Mouse (Mus musculus) thymus, adult 18-20 months (tissue): Measurements from ENCODE around the gene Lin7c.
A peak's percentile ranks its signal among the peaks of the same experiment; 100 is the strongest.

Experiments
- DNase-seq, 2 experiments: peaks; one replicate each; pipeline ENCODE4 v3.0.0; 2022; ENCODE audit warnings: mixed read lengths in 2 of 2

Gene Lin7c

DNA sequence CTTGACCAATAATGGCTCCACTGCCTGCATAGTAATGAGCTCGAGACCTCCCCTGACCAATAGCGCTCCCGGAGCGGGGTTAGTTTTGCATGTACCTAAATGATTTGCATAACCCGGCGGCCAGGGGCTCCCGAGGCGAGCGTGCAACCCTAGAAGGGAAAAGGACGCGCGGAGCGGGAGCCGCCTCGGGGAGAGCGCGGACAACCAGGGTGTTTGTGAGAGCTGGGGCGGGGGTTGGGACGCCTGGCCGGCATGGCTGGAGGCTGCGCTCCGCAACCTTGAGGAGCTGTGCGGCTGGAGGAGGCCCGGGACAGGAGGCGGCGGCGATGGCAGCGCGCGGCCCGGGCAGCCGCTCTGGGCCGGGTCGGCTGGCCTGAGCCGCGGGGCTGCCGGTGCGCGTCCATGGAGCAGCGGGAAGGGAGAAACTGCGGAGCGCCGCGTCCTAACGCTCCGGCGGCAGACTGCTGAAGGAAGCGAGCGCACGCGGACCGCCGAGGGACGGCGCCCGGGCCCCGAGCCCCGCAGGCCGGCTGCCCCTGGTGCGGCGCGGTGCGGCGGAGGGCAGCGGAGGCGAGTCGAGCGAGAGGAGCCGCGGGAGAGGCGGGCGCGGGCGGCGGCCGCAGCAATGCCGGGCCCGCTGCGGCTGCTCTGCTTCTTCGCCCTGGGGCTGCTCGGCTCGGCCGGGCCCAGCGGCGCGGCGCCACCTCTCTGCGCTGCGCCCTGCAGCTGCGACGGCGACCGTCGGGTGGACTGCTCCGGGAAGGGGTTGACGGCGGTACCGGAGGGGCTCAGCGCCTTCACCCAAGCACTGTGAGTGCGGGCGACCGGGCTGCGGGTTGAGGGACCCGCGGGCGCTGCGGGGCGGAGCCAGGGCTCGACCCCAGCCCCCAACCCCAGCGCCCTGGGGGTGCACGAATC is 27.1 kb downstream of the Lin7c start, which contains the start of gene Lgr4:
Gene Lgr4, plus strand, starts transcription at position 152 of the 918 bp plus-strand sequence.
- peak; percentile 63 to 68 for DNase-seq

DNA sequence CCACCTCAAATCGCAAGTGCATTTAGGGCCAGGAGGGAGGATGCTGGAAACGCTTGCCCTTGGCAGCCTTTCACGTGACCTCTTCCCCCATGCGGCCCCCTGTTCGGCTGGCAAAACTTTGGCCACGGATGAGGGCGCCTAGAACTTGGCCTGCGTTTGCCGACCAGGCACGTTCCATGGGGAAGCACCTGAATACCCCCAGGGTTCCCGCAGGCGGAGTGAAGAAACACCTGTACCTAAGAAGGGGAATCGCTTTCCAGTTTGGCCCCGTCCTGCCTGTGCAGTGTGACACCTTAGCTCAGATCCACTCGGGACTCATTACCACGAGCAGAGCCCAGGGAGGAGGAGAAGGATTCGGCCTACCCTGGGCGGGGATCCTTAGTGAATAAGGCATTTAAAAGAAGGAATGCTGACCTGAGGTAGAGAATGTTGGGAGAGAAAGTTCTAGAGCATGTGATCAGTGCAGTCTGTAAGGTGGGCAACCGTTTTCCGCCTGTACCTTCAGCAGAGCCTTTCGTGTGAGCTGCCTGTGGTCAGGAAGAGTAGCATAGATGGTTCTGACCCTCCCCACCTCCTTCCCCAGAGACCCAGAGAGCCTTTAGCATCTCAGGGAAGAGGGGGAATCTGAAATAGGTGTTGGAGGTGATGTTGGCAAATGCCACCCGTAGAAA is 28.1 kb downstream of the Lin7c start:
- DNase-seq = no peak

DNA sequence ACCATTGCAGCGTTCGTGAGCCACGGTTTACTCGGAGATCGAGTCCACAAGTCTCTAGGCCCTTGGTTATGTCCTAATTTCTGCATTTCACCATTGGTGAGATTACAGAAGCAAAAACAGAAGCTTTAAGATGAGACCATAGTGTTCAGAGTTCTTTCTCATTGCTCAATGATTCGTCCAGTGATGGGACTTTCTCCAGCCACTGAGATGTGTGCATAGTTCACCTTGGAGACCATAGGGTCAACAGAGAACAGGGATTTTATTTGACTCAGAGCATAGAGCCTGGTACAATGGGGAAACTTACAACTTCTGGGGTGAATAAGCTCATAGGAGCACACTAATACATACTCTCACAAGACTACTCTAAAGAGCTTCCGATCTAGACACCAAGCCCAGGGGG is 29.8 kb downstream of the Lin7c start:
- DNase-seq = no peak

DNA sequence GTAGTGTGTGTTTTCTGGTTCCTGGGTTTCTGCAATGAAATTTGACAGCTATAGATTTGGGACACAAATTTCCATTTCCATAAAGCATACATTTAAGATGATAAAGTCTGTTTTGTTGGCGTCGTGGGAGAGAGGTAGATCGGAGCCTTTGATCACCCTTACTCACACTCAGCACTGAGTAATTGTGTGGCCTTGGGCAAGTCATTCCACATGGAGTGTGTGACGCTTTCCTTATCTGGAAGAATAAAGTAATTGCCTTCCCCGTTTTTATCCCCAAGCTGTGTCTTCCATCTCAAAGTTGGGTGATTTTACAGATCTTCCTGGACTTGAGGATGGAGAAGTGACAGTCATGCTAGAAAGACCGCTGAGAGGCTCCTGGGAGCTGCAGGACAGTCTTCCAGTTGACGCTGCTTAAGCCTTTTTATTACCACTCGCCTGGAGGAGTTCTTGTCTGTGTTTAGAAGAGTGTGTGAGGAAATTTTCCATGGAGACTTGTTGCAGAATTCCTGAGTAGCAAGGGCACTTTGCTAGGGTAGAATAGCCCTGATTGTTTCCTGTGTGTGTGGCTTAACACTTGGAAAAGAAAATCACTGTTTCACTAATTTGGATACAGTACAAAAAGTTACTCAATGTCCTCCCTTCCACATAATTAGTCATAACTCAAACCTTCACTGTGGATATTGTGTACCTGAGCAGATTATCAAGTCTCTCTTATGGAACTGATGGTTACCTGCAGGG is 30.8 kb downstream of the Lin7c start:
- DNase-seq = no peak

GRCm38 (mm10) chr2:109922306-109922705 is 31.7 kb downstream of the Lin7c start:
- no peak for DNase-seq

DNA sequence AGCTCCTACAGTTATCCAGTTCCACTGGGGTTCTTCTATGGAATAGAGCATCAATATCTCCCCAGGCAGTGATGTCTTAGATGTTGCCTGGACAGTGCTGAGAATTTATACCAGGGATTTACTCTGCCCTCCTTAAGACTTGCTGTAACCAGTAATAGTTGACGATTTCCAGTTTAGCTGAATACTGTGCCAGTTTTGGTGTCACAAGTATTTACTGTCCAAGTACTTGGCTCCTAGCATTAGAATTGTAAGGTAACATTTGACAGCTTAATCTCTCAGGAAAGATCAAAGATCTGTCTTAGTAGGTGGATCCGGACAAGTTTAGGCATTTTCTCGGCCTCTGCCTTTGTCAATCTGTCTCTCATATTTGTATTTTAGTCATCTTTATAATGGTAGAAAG is 32.4 kb downstream of the Lin7c start:
- DNase-seq = no peak

GRCm38 (mm10) chr2:109923945-109924344 is 33.3 kb downstream of the Lin7c start:
- no peak for DNase-seq

GRCm38 (mm10) chr2:109926984-109927383 is 36.3 kb downstream of the Lin7c start:
- DNase-seq = no peak

DNA sequence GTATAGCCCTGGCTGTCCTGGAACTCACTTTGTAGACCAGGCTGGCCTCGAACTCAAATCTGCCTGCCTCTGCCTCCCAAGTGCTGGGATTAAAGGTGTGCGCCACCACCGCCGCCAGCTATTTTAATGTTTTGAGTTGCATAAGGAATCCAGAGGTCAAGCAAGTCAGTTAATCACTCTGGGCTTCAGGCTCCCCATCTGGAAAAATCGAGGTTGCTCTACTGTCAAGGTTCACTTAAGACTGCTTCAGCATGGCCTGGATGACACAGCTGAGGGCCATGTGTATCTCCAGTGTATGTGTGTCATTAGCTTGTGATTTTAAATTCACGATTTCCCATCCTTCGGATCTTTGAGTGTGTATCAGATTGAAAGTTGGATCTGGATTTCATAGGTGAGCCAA is 36.8 kb downstream of the Lin7c start:
- DNase-seq = no peak

GRCm38 (mm10) chr2:109927876-109928275 is 37.2 kb downstream of the Lin7c start:
- DNase-seq = no peak

- no peak for DNase-seq
Observed at GRCm38 (mm10) chr2:109928791-109929190, 38.1 kb downstream of the Lin7c start.

DNA sequence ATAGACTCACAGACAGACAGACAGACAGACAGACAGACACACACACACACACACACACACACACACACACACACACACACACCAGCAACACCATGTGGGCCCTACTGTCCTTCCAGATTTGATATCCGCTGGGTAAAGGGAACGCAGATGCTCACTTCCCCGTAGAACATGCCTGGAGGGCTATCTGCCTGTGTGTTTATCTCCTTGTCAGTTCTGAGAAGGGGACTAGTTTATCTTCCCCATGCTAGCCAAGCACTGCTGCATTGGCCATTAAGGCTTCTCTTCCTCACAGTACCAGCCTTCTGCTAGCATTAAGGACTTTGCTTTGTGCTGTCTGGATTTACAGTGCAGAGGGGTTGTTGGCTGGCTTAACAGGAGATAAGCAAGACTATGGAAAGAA is 38.6 kb downstream of the Lin7c start:
- DNase-seq = no peak

- DNase-seq = no peak
Observed at GRCm38 (mm10) chr2:109930366-109930765, 39.7 kb downstream of the Lin7c start.

- no peak for DNase-seq
Observed at GRCm38 (mm10) chr2:109930771-109931170, 40.1 kb downstream of the Lin7c start.

DNA sequence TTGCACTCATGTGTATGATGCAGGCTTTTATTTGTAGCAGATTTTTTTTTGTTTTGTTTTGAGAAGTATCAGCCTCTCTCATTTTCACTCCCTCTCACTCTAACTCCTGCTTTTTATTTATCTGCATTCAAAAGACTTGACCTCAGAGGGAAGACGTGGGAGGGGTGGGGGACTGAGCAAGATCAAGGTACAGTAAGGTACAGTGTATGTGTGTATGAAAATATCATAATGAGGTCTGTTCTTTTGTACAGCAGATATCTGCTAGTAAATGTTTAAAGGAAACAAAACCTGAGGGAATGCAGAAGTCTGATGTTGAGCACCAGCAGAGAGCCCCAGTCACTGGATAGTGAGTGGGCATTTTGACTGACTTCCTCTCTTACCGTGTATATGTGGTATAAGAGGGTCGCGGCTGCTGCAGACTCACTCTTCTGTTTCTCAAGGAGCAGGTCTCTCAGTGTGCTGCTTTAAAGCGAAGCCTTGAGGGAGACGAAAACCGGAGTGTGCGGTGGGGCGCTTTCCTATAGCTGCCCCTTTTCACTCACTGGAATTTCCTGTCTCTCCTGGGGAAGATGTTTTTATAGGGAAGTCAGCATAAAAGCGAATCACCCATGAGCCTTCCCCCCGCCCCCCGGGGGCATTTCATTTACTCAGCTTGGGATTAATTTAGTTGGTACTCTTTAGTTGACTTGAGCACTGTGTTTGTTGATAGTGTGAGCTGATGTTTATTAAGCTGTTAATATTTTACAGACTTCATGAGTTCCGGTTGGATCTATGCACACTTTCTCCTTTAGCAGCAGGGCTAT is 41.5 kb downstream of the Lin7c start:
- no peak for DNase-seq

DNA sequence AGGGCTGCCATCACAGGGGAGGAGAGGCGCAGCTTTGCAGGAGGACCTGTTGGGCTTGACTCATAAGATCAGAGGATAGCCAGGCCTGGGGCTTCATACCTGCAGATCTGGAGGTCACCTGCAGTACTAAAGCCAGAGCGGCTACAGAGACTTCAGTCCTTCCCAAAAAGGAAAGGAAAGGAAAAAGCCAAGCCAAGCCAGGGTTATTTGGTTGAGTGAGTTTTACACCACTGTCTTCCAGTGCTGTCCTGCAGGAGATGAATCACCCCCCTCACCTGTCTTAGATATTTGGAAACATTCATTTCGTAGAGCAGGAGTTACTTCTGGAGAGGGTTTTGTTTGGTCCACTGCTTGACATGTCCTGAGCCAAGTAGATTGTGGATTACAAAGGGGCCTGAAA is 42.5 kb downstream of the Lin7c start:
- no peak for DNase-seq

- DNase-seq = no peak
Observed at GRCm38 (mm10) chr2:109934086-109934485, 43.4 kb downstream of the Lin7c start.

GRCm38 (mm10) chr2:109935194-109935593 is 44.5 kb downstream of the Lin7c start:
- no peak for DNase-seq

GRCm38 (mm10) chr2:109935754-109936409 is 45.2 kb downstream of the Lin7c start:
- DNase-seq = no peak

GRCm38 (mm10) chr2:109936410-109936755 is 45.7 kb downstream of the Lin7c start:
- no peak for DNase-seq

DNA sequence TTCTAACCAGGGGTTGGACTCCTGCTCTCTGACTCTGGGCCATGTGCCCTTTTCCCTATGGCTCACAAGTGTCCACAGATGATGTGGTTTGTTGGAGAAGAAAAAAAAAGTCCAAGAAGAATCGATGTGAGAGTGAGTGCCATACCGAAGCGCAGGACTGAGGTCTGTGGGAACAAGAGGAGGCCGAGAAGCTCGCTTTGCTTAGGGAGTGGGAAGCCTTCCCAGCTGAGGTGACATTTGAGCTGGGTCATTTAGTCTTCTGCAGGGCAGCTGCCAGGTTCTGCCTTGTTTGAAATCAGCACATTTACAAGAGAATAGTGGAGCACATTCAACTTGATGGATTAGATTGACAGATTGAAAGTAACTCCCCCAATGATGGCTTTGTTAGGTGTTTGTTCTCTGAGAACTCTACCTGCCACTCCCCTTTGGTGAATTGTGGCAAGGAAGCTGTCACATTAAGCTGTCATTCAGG is 51.4 kb downstream of the Lin7c start:
- DNase-seq = no peak
